Mouse (Mus musculus): ENCODE measurements at regions not wholly inside any gene's neighbourhood (a gene's known extent, or its start where the extent isn't known, plus 50 kb on each side); places are given as distances from the start of the nearest gene placed in this dataset.
A peak's percentile ranks its signal among the peaks of the same experiment; 100 is the strongest.

DNA sequence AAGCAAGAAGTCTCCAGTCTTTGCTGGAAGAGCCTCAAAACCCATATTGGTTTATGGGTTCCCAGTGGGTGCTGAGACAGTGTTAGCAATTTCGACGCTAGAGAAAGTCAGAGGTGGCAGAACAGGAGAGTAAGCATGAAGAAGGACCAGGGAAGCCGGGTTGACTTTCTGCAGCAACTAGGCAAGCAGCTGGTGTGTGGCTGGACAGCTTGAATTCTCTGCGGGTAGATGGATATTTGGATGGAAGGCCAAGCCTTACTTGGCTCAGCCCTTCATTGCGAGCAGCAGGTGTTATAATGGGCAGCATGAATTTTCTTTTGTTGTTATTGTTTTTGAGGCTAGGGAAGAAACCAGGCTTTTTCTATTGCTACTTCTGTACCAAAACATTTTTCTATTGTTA, 362.7 kb upstream of the Satb1 start:
- no peak for DNase-seq

DNA sequence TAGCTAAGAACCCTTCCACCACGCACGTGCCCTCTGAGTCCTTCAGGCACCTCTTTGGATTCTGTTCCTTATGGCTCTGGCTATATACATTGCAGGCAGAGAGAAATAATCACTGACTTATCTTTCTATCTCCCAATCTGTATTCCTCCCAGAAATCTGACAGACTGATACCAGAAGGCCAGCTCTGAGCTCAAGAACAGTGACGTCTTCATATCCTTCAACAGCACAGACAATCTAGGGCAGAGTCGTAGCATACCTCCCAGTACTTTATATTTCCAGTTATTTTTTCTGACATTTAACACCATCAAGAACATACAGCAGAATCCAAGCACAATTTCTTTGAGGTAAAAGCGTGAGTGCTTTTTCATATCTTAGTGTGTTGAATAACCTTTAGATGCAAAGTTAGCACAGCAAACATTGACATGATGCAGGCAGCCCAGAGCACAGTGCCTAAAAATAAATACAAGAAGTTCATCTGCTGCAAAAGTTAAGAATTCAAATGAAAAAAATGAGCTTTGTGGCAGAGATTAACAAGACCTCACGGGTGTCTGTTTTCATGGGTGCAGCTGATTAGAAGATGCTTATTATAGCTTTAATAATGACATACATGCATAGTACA, 358.1 kb upstream of the Satb1 start:
- DNase-seq: no peak

DNA sequence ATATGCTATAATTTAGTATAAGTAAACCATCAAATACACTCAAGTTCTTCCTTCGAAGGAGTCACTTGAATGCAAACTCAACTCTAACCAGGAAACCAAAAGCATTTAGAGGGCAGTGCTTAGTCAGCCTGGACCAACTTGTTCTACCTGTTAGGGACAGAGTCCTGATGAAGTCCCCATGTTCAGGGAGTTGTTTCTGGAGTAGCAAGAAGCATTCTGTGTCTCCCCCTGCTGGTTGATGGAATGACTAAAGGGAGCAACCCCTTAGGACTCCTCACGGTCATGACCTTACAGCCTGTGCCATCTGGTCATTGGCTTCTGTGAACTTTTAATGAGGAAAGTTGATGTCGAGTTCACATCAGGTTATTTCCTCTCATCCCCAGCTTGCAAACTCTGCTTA, 349.6 kb upstream of the Satb1 start:
- peak; percentile 35 for DNase-seq

DNA sequence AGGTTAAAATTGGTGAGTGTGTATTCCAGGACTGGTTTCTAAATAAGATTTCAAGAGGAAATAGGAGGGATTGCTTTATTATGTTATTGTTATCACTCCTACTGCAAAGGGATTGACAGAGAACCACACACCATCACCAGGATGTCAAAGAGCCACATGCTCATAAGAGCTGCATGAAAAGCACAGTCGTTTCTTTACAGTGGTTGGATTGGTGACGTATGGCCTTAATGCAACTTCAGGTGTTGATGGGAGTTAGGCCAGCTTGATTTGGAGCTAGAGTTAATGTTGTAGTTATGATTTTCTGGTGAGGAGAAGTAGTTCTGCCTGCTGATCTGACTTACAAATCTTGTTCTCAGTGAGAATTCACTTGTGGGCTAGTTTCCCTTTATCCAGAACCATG, 344.9 kb upstream of the Satb1 start:
- no peak for DNase-seq

DNA sequence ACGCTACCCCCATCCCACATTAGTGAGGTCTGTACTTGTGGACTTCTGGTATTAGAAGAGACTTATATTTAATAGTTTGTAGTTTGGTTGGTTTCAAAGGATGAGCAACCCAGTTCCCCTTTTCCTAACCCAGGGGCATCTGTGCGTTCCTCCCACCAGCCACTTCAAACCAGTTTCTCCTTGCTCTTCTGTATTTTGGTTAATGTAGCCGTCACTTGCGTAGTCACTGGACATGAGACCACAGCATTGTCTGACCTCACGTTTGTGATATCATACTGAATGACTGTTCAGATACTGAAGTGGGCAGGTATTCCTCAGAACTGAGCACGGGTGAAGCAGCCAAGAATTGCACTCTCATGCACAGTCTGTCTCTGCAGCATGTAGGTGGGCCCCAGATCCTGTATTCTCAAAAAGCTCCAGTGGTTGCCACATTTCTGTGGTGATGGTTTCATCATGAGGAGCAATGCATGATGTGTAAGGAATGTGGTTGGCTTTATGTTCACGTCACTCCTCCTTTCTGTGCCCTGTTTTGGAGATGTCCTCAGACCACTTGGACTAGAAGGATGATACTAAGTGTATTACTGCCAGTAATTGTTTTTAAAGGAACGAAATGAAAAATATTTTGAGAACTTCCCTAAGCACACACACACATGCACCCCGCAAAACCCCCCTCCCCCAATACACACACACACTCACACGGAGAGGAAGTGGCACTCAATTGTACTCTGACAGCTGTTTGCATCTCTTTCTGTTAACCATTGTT, 335.2 kb upstream of the Satb1 start:
- no peak for DNase-seq

DNA sequence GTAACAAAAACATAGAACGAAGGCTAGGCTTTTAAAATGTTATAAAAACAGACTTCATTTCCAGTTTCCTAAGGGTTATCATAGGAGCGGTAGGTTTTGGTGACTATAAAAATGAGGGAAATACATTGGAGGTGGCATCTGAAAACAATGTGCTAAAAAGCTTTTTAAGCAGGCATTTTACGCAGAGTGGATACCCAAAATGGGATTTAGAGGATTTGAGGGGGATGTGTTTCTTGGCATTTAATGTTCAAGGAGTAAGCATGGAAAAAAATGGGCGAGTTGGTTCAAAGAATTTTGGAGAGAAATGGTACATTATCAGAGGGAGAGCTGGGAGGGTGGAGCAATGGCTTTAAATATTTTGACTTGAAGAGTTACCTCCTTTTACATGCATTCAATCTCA, 334.6 kb upstream of the Satb1 start:
- DNase-seq: no peak

DNA sequence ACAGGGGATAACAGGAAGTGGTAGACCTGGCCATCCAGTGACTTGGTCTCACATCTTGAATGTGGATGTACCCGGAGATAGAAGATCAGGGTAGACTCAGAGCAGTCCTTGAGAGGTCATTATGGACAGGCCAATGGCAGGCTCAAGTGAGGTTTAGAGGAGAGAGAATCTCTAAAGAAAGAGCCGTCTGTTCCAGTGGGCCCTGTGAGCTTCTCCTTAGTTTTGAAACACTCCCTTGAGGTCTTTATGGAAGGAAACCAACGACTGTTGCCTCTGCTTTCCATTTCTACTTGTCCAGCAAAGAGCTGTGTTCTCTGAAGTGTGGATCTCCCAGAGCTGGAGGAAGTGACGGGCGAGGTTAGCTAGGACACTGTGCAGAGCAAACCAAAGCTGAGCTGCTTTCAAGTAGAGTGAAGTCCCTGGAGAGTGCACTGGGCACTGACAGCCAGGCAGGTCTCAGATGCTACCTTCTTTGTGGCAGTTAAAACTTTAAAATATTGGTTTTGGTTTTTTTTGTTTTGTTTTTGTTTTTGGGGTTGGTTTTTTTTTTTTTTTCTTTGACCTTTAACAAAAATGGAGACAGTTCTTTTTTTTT, 332.9 kb upstream of the Satb1 start:
- DNase-seq: no peak

DNA sequence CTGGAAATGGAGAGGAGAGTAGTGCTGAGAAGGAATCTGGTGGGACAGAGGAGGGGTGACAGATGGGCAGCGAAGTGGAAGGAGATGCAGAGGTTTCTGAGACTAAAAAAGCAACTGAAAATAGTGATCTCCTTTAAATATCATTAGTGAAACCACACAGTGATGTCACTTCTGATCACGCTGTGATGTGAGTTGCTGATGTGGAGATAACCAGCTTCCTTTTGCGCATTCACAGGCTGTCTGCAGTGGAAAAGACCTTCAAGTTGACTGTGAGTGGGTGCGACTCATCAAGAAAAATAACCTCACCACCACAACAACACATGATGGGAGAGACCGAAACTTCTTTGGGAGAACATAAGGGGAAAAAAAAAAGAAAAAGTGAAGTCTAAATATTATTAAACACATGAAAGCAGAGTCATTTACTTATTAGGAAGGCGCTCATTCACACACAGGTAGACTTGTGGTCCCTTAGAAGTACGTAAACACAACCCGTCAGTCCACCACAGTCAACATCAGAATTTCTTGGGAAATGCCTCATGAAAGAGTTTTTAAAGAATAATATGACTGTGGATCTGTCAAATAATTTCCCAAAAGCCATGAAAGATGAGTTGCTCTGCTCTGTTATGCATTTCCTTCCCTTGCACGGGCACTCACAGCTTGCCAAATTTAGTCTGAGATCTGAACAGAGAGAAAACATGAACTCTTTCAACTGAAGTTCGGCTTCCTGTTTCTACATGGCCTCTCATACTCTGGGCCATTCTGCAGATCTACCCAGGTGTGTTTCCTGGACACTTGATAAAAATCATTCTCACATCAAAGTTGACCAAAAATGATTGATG, 329.7 kb upstream of the Satb1 start:
- no peak for DNase-seq

DNA sequence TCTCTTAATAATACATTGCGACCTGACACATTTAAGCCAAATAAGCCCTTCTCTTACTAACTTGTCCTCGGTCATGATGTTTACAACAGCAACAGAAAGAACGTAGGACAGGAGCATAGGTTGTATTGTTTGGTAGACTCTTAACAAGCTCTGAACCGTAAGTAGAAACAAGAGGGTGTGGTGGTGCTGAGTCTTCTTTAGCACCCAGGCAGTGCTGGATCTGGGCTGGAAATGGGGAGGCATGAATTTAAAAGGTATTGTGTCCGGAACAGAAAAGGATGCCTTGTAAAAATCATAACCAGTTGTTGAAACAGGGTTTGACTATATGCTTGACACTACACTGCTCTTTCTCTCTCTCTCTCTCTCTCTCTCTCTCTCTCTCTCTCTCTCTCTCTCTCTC, 317.4 kb upstream of the Satb1 start:
- DNase-seq: no peak

DNA sequence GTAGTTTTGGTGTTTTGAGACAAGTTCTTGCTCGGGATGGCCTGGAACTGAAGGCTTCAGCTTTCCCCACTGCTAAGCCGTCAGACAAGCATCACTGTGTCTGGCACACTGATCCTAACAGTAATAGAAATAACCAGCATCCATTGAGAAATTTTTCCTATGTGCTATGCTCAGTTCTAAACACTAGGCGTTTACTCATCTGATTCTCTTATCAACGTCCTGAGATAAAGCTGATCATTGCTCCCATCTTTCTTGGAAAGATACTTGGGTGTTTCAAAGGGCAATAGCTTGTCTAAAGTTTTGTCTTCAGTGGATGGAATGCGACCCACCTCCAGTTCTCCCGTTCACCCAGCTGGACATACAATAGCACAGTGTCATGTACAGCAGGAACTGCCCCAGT, 316.7 kb upstream of the Satb1 start:
- DNase-seq: no peak

DNA sequence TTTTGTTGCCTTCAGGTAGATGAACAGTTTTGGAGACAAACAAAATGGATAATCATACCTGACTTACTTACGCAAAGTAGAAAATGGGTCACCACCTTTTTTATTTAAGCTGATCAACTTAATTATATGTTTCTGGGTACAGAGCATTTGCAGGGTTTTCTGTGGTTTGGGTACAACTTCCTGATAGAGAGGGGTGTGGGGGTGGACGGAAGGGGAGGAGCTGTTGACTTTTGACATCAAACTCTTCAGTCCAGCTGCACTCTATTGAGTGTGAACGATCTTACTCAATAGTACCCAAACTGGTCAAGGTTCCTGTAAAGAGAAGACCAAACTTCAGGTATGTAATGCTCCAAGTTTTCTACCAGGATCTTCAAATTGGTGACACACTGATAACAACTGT, 316.0 kb upstream of the Satb1 start:
- no peak for DNase-seq

DNA sequence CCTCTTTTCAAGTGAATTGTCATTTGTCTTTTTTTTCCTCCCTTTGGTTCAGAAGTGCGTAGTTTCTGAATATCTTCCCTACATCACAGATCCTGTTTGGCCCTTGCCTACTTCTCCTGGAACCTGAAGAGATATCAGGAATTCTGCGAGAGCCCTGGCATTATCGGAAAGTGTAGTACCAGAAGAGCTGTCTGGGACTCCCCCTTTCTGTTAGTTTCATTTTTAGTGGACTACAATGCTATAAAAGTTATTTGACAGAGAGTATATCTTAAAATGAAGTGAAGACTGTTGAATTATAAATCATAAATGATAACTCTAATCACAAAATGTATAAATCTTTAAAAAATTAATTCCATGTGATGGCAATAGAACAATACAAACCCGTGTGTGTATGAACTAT, 270.8 kb upstream of the Satb1 start:
- no peak for DNase-seq

DNA sequence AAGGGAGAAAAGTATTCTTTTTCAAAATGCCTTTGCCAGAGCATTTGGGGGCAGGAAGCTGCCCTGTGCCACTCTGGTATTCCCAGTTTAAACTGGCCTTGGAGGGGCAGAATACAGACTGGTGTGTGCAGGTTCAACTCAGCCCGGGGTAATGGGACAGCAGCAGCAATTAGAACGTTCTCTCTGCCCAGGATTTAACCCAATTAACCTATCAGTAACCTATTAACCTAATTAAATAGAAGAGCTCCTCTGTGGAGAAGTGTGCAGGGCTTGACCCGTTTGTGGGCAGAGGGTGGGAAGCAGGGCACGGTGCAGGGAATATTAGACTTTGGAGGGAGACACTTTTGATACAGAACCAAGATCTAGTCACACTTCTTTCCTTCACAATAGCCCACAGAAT, 252.7 kb upstream of the Satb1 start:
- no peak for DNase-seq

DNA sequence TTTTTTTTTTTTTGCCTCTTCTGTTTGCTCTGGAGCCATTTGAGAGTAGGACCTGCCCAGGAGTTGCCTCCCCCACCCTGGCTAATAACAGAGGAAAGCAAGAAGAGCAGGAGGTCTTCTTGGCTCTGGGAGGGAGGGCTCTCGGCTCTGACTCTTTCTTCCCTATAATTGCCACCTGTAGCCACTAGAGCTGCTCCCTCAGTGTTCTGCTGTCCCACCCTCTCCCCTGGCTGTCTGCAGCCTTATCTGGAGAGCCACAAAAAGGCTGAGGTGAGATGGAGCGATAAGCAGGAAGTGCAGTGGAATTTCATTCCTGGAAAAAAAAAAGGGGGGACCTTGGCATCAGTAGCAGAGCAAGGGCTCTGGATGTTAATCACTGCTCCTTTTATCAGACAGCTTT, 251.4 kb upstream of the Satb1 start:
- no peak for DNase-seq

DNA sequence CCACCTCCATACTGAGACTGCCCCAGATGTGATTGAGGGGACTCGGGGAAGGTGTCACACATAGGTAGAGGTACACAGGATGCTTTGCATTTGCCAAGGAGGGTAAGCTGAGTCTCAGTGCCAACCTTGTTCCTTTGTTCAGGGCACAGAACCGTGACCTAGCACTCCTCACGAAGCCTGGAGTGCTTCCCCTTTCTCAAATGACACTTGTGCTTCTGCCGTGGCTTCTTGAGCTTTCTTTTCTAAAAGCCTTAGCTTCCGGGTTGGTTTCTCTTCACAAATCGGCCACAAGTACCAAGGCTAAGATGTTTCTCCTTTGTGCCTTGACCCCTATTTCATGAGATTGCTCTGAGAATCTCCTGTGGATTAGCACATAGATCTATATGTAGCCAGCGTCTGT, 246.2 kb upstream of the Satb1 start:
- no peak for DNase-seq

DNA sequence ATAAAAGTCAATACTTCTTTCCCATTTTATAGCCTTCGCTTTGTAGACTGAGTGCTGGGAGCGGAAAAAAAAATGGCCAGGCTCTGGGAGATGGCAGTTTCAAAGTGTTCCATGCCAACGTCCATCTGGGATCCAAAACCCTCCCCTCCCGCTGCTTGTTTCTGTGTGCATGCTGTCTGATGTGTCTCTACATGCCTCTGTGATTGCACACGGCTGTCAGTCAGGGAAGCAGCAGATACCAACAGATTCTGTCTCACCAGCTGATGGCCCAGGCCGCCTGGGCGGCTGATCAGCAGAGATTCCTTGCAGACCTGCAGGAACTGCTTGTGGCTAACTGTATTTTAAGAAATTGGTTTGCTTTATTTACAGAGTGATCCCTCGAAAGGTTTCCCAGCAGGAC, 245.4 kb upstream of the Satb1 start:
- no peak for DNase-seq

DNA sequence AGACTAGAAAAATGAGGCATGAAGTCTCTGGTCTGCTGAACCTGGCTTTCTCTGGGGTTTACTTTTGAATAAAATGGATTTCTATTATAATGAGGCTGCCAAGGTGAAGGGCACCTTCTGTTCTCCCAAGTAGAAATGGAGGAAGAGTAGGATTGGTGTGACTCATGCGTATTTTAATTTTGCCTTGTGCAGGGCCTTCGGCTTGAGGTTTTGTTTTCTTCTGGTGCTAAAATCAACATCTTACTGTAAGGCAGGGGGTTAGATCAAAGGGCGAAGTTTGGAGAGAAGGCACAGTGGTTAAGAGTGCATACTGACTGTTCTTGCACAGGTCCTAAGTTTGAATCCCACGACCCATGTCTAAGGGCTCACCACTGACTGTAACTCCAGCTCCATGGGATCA, 244.9 kb upstream of the Satb1 start:
- DNase-seq: no peak

DNA sequence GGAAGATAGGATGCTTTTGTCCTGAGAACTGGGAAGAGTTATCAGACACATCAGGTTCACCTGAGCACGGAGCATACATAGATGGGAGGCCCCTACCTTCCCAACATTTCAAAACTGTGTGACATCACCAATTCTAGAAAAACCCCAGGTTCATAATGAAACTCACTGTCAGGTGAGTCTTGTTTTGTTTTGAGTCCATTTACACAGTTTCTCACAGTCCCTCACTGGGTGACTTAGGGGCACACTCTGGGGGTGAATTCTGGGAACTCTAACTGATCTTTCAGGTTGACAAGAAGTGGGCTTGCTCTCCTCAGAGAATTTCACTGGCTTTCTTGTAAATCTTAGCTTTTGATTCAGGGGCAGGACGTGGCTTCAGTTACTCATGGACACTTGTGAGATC, 243.7 kb upstream of the Satb1 start:
- no peak for DNase-seq

DNA sequence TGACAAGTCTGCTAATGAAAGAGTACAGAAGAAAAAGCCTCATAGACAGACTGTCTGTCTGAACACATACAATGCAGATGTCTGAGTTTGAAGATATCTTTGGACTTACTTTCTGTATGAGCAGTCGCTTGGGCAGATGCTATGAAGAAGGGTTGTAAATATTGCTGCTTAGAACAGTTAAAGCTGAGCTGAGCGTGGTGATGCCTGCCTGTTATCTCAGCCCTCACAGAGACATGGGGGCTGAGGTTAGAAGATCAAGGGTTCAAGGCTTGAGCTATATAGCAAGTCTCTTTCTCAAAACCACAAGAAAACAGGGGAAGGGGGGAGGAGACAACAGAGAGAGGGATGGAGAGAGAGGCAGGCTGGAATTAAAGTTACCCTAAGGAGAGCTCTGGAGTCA, 234.6 kb upstream of the Satb1 start:
- DNase-seq: no peak

DNA sequence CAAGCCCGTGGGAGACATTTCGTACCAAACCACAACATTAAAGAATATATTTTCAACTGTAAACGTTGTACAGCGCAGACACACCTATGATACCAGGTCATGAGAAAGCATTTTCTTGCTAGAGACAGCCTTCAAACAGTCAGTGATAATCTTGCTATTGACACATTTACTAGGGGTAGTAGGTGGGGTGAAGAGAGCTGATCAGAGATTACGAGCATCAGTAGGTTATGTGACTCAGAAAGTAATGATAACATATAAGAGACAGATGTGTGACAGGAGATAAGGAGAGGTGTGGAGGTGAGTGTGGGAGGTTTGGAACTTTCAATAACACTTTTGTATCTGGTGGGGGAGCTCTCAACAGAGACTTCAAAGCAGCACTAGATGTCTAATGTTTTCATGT, 231.5 kb upstream of the Satb1 start:
- DNase-seq: no peak

DNA sequence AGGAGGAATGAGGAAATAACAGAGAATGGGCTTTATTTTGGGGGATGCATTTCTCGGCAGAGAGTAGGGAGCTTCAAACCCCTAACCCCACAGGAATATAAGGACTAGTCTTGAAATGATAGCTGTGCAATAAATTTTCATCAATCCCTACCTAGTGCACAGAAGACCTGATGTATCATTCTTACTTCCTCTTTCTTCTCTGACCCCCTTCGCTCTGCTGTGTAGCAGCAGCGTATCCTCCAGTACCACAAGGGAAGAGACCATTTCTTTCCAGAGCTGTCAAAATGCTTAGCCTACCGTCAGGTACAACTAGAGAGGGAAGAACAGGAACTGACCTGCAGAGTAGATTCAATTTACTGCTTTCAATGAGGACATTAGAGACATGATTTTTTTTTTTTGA, 230.0 kb upstream of the Satb1 start:
- DNase-seq: no peak

DNA sequence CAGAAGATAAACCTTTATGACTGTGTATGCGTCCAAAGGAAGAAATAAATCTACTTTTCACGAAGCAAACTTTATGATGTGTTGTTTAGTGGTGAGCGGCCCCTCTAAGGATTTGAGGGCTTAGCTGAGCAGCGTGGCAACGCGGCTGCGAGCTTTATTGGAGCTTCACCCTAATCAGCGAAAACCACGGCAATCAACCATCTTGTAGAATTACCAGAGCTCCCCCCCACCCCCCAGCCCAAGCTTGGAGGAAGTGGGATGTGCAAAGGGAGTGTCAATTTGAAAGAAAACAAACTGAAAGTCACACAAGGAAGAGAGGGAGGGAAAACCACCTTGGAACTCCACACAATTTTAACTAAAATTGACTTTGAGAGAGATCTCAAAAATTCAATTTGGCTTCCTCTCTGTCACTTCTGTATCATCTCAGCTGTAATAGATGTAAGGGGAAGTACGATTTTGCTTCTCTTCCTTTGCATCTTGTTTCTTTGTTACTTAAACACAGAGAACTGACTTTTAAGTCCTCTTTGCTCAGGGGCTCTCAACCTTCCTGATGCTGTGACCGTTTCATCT, 229.1 kb upstream of the Satb1 start:
- DNase-seq: no peak

DNA sequence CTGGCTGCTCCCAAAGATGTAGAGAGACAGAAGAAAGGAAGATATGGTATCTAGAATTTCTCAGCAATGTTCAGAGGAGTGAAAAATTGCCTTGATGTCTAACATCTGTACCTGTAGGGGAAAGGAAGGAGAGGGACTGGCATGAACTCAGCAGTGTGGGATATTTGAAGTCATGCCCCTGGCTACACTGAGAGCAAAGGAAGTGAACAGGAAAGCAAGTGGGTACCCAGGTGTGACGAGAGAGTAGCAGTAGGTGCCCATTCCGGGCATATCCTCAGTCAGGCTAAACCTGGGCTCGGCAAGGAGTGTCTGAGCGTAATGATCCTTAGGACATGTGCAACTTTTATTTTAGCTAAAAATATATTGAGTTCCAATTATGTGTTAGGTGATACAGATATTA, 203.4 kb upstream of the Satb1 start:
- DNase-seq: no peak
